Comparison of ENCODE assay signal across 22 mouse cellular contexts in the genomic region with DNA sequence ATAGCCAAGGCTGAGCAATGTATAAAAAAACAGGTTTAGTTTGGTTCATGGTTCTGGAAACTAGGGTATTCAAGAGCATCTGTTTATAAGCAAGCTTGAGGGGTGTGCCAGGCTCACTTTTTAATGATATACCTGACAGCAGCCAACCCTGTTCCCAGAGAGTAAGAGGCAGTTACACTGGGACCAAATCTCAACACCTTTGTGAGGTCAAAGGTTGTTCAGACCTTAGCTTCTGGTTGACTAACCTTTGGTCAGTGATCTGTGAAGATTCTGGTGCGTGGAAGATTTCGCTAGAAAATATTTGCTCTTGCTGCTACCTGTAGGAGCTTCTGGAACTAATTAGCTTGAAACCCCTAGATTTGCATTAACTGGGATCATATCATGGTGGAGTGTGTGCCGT.
"Had no signal": no experiment of that assay in that cellular context is flagged by ENCODE, and none has a peak within 500 bp of the region (broad histone marks: within the 10 kb centered on the region; RNA-seq: fewer than 3 reads in every experiment).

No protein-coding gene starts in this region.

- DNase-seq: forebrain, postnatal 0 days; gastrocnemius, postnatal 14 days; gastrocnemius, postnatal 36 days; heart, adult 2 months; heart, postnatal 4 days; liver had no signal

- ATAC-seq: forebrain, postnatal 0 days; hindbrain, embryonic 16.5 days; inflammation-experienced regulatory T-cells, adult 6 months; intestine, embryonic 15.5 days; intestine, postnatal 0 days; liver, embryonic 12.5 days had no signal

- H3K4me2 ChIP-seq: heart, embryonic 11.5 days; heart, embryonic 13.5 days; heart, embryonic 15.5 days; hindbrain, embryonic 12.5 days; hindbrain, embryonic 14.5 days; intestine, embryonic 15.5 days; limb, embryonic 12.5 days; liver, embryonic 12.5 days had no signal

- H3K9me3 ChIP-seq: heart, embryonic 15.5 days; hindbrain, embryonic 10.5 days; hindbrain, embryonic 12.5 days; intestine, embryonic 15.5 days; limb, embryonic 10.5 days; limb, embryonic 12.5 days; liver, embryonic 12.5 days had no signal

- H3K4me3 ChIP-seq: heart, adult 2 months; heart, embryonic 13.5 days; heart, embryonic 15.5 days; hindbrain, embryonic 10.5 days; hindbrain, embryonic 12.5 days; intestine, embryonic 15.5 days; layer of hippocampus, adult 2 months; left cerebral cortex, adult 2 months; limb, embryonic 10.5 days; limb, embryonic 12.5 days; liver, embryonic 12.5 days had no signal

- H3K27ac ChIP-seq: heart, adult 2 months; heart, embryonic 13.5 days; heart, embryonic 15.5 days; hindbrain, embryonic 10.5 days; hindbrain, embryonic 12.5 days; hindbrain, embryonic 14.5 days; intestine, embryonic 15.5 days; layer of hippocampus, adult 2 months; left cerebral cortex, adult 2 months; limb, embryonic 10.5 days; limb, embryonic 12.5 days; liver, embryonic 12.5 days; liver, embryonic 14.5 days had no signal

- H3K9ac ChIP-seq: forebrain, postnatal 0 days; heart, embryonic 13.5 days; heart, embryonic 15.5 days; hindbrain, embryonic 12.5 days; hindbrain, embryonic 14.5 days; intestine, embryonic 15.5 days; limb, embryonic 12.5 days; liver, embryonic 12.5 days; liver, embryonic 14.5 days had no signal

- H3K27me3 ChIP-seq: heart, embryonic 13.5 days; heart, embryonic 15.5 days; hindbrain, embryonic 12.5 days; intestine, embryonic 15.5 days; limb, embryonic 12.5 days; liver, embryonic 12.5 days had no signal

- H3K4me1 ChIP-seq: hindbrain, embryonic 10.5 days; hindbrain, embryonic 12.5 days; intestine, embryonic 15.5 days; limb, embryonic 10.5 days; limb, embryonic 12.5 days; liver, embryonic 12.5 days had no signal

- H3K36me3 ChIP-seq: heart, embryonic 13.5 days; heart, embryonic 15.5 days; hindbrain, embryonic 10.5 days; hindbrain, embryonic 12.5 days; intestine, embryonic 15.5 days; limb, embryonic 10.5 days; limb, embryonic 12.5 days; liver, embryonic 12.5 days had no signal
